12 mouse cellular contexts compared by ENCODE assay signal in the genomic region with DNA sequence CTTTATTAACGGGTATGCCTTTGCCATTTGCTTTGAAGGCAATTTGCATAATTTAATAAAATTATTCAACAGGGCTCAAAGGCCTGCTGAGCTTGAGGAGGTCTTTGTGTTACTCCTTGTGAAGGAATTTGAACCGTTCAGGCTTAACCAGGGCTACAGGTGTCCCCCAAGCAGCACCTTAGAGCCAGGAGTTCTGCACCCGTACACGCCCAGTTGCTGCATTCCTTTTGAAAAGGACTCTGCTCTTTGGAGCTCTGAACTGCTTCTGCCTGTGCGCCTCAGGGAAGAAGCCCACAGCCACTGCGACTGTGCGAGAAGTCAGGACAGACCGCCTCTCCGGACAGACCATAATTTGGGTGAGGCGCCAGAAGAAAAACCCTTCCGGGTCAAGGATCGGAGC. TPM values are rescaled to one million over a fixed set of nuclear protein-coding genes. Genes with fewer than 3 reads are reported as not detected.
"Had no signal": no experiment of that assay in that cellular context is flagged by ENCODE, and none has a peak within 500 bp of the region (broad histone marks: within the 10 kb centered on the region; RNA-seq: fewer than 3 reads in every experiment).

A gene (plus strand): TSS at position 301 of the 400 bp plus-strand sequence.

RNA-seq across cellular contexts. Expression of the gene that starts here (rescaled TPM):
- total RNA-seq: neutrophil, adult 5-6 weeks had no signal
- polyA plus RNA-seq: neural tube, embryonic 13.5 days; neural tube, embryonic 14.5 days; neural tube, embryonic 15.5 days; small intestine, adult 2 months; spleen, adult 2 months; stomach, embryonic 14.5 days; stomach, embryonic 15.5 days; stomach, embryonic 16.5 days; stomach, postnatal 0 days; testis, adult 2 months; thymus, postnatal 0 days had no signal
